Mouse (Mus musculus): Measurements from ENCODE around the gene Klhl35. TPM values are rescaled to one million over a fixed set of nuclear protein-coding genes. Genes with fewer than 3 reads are reported as not detected.

Klhl35 gene
- polyA plus RNA-seq, 1 experiment from 2014 or later = 3.8 TPM

- Histone ChIP-seq H3K27ac (ENCODE audit: low read depth, low read length) (no peak overlapping the region), H3K4me3 (ENCODE audit: low read depth, low read length) (no peak overlapping the region), H3K27me3 (replicated peaks; ENCODE audit: control insufficient read depth, insufficient read depth, low read length) (no peaks in the 10 kb centered on the region), H3K36me3 (ENCODE audit: control insufficient read depth, insufficient read depth, low read length) (no peaks in the 10 kb centered on the region), H3K4me2 (ENCODE audit: low read length) (no peak overlapping the region), H3K9ac (ENCODE audit: low read length) (no peak overlapping the region), H3K9me3 (replicated peaks; ENCODE audit: control insufficient read depth, low read length) (no peaks in the 10 kb centered on the region), H3K4me1 (ENCODE audit: control insufficient read depth, insufficient read depth, low read length) (no peaks in the 10 kb centered on the region)
- no peak for ATAC-seq
- WGBS = 82% methylated on average over 8 of the region's 8 CpGs
- no peak for DNase-seq (ENCODE audit: low spot score)
These were observed 57.3 kb downstream of the Klhl35 start for GRCm38 (mm10) chr7:99523121-99523520.

Other genes starting within 250 kb of the Klhl35 start
- 3.1 and 3.2 TPM in 2 replicates for gene Mogat2, start 227.4 kb upstream of the Klhl35 start, polyA plus RNA-seq (2014; fragmentation: Nextera tagmentation; extraction: Ambion mirVana)
- gene Map6, start 198.6 kb upstream of the Klhl35 start, polyA plus RNA-seq (2014; fragmentation: Nextera tagmentation; extraction: Ambion mirVana) = 46.2 and 62.4 TPM in 2 replicates
- gene Serpinh1, start 112.8 kb upstream of the Klhl35 start, polyA plus RNA-seq (2014; fragmentation: Nextera tagmentation; extraction: Ambion mirVana) = 102 and 115 TPM in 2 replicates
- 26.8 and 34.5 TPM in 2 replicates for gene Gdpd5, start 84.6 kb upstream of the Klhl35 start, polyA plus RNA-seq (2014; fragmentation: Nextera tagmentation; extraction: Ambion mirVana)
- 577 and 687 TPM in 2 replicates for gene Rps3, start 17.7 kb downstream of the Klhl35 start, polyA plus RNA-seq (2014; fragmentation: Nextera tagmentation; extraction: Ambion mirVana)
- gene Arrb1, start 69.5 kb downstream of the Klhl35 start, polyA plus RNA-seq (2014; fragmentation: Nextera tagmentation; extraction: Ambion mirVana) = 6.0 and 6.5 TPM in 2 replicates
- 0.32 and 0.33 TPM in 2 replicates for gene Tpbgl, start 161.1 kb downstream of the Klhl35 start, polyA plus RNA-seq (2014; fragmentation: Nextera tagmentation; extraction: Ambion mirVana)
- 3.4 and 4.9 TPM in 2 replicates for gene Slco2b1, start 245.3 kb downstream of the Klhl35 start, polyA plus RNA-seq (2014; fragmentation: Nextera tagmentation; extraction: Ambion mirVana)